Mouse (Mus musculus) heart, adult 2 months (tissue): ENCODE results near the gene Copb2. TPM values are rescaled to one million over a fixed set of nuclear protein-coding genes. Genes with fewer than 3 reads are reported as not detected.
A peak's percentile ranks its signal among the peaks of the same experiment; 100 is the strongest.

Source experiments
- DNase-seq, 2 experiments: peaks; one replicate each; pipeline ENCODE4 v3.0.0; 2021
- H3K27ac ChIP-seq: fragments of 200-600 bp; 2 replicates; pipeline ENCODE4 v1.8.1; 2022
- H3K27me3 ChIP-seq: fragments of 200-500 bp; 2 replicates; pipeline ENCODE4 v1.6.1; 2012; ENCODE audit warnings: mild to moderate bottlenecking, low read length, inconsistent platforms, mixed read lengths; ENCODE audit not compliant: control insufficient read depth, insufficient read depth
- H3K36me3 ChIP-seq: fragments of 200-500 bp; 2 replicates; pipeline ENCODE4 v1.6.1; 2012; ENCODE audit warnings: low read length, inconsistent platforms; ENCODE audit not compliant: control insufficient read depth, insufficient read depth
- H3K4me1 ChIP-seq: fragments of 200-500 bp; 2 replicates; pipeline ENCODE4 v1.6.1; 2011; ENCODE audit warnings: low read length; ENCODE audit not compliant: control insufficient read depth, insufficient read depth
- H3K4me3 ChIP-seq: fragments of 200-600 bp; 2 replicates; pipeline ENCODE4 v1.8.1; 2022
- H3K79me2 ChIP-seq: fragments of 200-500 bp; replicated peaks from 2 replicates; pipeline ENCODE4 v1.6.1; 2012; ENCODE audit warnings: mild to moderate bottlenecking, inconsistent platforms, low read length, moderate library complexity, mixed read lengths; ENCODE audit not compliant: control insufficient read depth, insufficient read depth
- H3K9ac ChIP-seq: fragments of 200-500 bp; 2 replicates; pipeline ENCODE4 v1.6.1; 2012; ENCODE audit warnings: low read depth, mild to moderate bottlenecking, control low read depth, inconsistent platforms, low read length, mixed read lengths
- CTCF ChIP-seq: fragments of 200-600 bp; IDR thresholded peaks from 2 replicates; pipeline ENCODE4 v1.8.1; 2022; ENCODE audit warnings: antibody characterized with exemption, mild to moderate bottlenecking, moderate library complexity
- EP300 ChIP-seq: fragments of 200-500 bp; IDR thresholded peaks from 2 replicates; pipeline ENCODE4 v1.6.1; 2011; ENCODE audit warnings: low read depth, low read length, control low read depth; ENCODE audit not compliant: insufficient read depth
- POLR2A ChIP-seq: fragments of 200-500 bp; IDR thresholded peaks from 2 replicates; pipeline ENCODE4 v1.6.1; 2011; ENCODE audit warnings: mild to moderate bottlenecking, low read depth, low read length, control low read depth; ENCODE audit not compliant: insufficient read depth
- WGBS: fragments of 180-500 bp; shearing (Covaris S2); methylation state at CpG from one replicate; pipeline ENCODE4 v1.1.7; 2018; 5-methylcytosine and 5-hydroxymethylcytosine counted together
- intact Hi-C: fragments of 180-260 bp; cut with DNase I; formaldehyde crosslinking; loops from one replicate; pipeline ENCODE4 v1.15.1; 2025
- long read RNA-seq: library from polyadenylated mRNA; stranded (forward); transcript quantifications from one replicate; pipeline ENCODE4 v2.0.0, GENCODE M21; 2021
- polyA plus RNA-seq: library from polyadenylated mRNA; depleted of rRNA; stranded (reverse); fragments of >200 nt; gene quantifications from 2 replicates; pipeline ENCODE4 v1.2.3, GENCODE M21; 2012; rRNA removed
- total RNA-seq, 2 experiments: library from RNA; stranded (reverse); gene quantifications; 2 replicates each; pipeline ENCODE4 v1.2.3; 2021

Copb2 gene
- total RNA-seq (100 to 1,000 TPM in 1 of 2 experiments, 10 to 100 TPM in 1; 93.0 to 103 TPM), polyA plus RNA-seq (35.2 and 68.4 TPM in 2 replicates)
- long read RNA-seq, transcript Copb2-201 (22 exons, 3,050 nt), result major isoform, 86 of 99 reads
- long read RNA-seq, partial matches to known transcripts, result 9 of 99 reads
- long read RNA-seq, other reads (novel, unspliced or antisense), result 4 of 99 reads

DNA sequence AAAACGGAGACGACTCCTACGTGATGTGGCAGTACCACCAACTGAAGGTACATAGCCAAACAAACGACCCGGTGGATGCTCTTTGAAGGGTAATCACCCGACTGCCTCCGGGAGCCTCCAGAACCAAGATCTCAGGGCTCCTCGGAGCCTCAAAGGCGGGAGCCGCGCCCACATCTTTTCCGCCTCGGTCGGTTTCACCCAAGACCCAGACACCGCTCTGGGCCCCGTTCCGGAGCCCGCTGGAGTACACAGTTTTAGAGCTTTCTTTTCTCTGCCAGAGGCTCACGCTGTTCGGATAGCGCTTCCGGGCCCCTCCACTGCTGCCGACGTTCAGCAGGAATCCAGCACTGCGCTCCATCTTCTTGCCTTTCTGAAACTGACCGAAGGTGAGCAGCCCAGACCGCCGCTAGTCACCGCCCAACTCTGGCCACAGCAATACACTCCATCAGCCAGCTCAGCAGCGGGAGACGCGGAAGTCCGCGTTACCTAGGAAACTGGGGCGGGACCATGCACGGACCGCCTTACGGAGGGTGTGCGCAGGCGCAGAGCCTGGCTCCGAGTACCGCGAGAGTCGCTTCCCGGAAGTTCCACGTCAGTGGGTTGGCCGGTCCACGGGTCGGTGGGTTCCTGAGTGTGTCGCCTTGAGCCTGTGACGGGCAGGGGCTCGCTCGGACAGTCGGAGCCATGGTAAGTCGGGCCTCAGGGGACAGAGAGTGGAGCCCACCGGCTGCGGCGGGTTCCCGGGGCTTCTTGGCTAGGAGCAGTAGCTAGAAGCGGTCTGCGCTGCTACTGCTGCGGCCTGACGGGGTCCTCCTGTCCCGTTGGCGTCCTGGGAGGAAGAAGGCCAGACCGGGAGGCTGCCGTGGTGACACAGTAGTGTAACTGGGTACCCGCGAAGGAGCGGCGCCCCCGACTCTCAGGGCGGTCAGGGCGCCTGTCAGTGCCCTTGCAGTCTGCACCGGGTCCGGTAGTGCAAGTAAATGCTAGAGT lies at the start of gene Copb2:
Copb2 (plus strand) TSS at position 585 of the 990 bp plus-strand sequence.
- H3K27ac ChIP-seq, result peak within 1 kb of the TSS; percentile 89
- peaks cover 4% of the 10 kb centered on the region for H3K4me1 ChIP-seq
- H3K27me3 ChIP-seq, result no peaks in the 10 kb centered on the region
- DNase-seq, result peak; percentile 99 to 100
- intact Hi-C loops, result loop anchor here (1.0 to 2.0 kb wide), 2 partner anchors 38 to 267 kb away; partner anchors contain the start of gene Mrps22
- H3K4me3 ChIP-seq, result peak within 1 kb of the TSS; percentile 75
- TF ChIP-seq EP300 (0 out of 2 replicates have a peak, but pooled peaks have one; percentile 31), CTCF (peak; percentile 7; the same call in 1 of the 2 replicates), POLR2A (peak; percentile 85)
- peaks cover 16% of the 10 kb centered on the region for H3K36me3 ChIP-seq
- under 1% methylated on average over 76 of the region's 76 CpGs for WGBS
- H3K79me2 ChIP-seq, result peaks cover 9% of the 10 kb centered on the region
- peak within 1 kb of the TSS; percentile 90 for H3K9ac ChIP-seq

DNA sequence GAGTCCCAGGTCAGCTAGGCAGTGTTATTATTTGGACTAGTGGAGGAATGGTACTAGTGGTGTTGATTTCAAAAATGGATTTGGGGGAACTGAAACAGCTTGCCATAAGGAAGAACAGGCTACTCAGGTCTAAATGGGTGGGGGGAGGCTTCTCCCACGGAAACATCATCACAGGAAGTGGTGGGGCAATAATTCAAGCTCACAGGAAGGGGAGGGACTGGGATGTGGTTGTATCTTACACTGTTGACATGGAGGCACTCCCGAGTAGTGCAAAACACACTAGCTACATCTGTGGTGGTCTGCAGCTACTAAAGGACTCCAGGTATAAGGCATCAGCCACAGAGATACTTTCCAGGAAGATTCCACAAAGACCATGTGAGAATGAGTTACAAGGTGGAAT lies 39.6 kb upstream of the Copb2 start:
- Histone ChIP-seq H3K4me3 (no peak overlapping the region), H3K27ac (no peak overlapping the region), H3K36me3 (no peaks in the 10 kb centered on the region), H3K4me1 (no peaks in the 10 kb centered on the region), H3K79me2 (no peaks in the 10 kb centered on the region), H3K27me3 (no peaks in the 10 kb centered on the region), H3K9ac (no peak overlapping the region)
- intact Hi-C loops, result no loop called here
- 38% methylated on average over 2 of the region's 2 CpGs for WGBS
- TF ChIP-seq CTCF (no peak), EP300 (no peak), POLR2A (no peak)
- no peak for DNase-seq

DNA sequence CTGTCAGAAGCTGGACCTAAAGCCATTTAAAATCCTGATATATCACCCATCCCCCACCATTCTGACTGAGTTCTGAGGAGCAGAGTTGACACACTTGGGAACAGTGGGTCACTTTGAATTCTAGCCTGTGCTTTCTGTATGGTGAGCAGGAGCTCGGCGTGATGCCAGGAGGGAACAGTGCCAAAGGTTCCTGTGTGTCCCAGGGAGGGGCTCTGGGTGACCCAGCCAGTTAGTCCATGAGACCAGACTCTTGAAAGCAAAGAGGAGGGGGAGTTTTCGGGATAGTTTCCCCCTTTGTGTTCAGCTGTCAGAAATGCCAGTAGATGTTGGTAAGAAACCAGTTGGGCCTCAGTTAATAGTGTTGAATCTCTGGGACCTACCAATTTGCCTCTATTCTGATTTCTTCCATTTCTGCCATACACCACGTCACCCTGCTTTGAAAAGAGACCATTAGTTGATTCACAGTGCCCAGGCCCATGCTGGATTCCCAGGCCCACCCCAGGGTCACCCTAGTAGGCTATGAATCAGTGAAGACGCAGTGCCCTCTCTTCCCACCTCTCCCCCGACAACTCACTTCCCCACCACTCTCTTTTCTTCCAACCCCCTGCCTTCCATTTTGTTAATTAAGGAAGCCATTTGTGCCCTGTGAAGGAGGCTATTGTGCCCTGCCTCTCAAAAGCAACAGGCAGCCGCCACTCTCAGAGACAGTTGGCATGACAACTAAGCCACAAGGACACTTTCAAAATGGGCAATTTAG lies 38.6 kb upstream of the Copb2 start:
- Histone ChIP-seq H3K4me1 (no peaks in the 10 kb centered on the region), H3K27me3 (no peaks in the 10 kb centered on the region), H3K4me3 (no peak overlapping the region), H3K36me3 (no peaks in the 10 kb centered on the region), H3K9ac (no peak overlapping the region), H3K79me2 (no peaks in the 10 kb centered on the region), H3K27ac (no peak overlapping the region)
- intact Hi-C loops, result no loop called here
- WGBS, result 73% methylated on average over 7 of the region's 7 CpGs
- TF ChIP-seq EP300, result no peak
- no peak for TF ChIP-seq CTCF
- TF ChIP-seq POLR2A, result no peak
- DNase-seq, result peak in 1 of 2 experiments; percentile 5

DNA sequence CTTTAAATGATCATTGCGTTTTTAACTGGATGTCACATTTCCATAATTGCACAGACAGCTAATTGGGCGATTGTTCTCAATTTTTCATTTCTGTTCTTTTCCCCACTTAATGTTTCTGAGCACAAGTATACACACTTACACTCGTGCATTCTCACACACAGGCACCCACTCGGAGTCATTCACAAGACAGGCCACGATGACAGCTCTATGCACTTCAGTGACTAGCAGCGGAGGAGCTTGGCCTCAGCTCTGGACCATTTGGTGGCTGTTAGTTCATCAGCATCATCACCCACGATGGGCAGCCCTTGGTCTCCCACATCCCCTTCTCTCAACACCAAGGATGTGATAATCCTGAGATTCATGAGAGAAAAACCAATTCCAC lies 38.0 kb upstream of the Copb2 start:
- WGBS, result 76% methylated on average over 7 of the region's 7 CpGs
- Histone ChIP-seq H3K9ac (no peak overlapping the region), H3K36me3 (no peaks in the 10 kb centered on the region), H3K4me1 (no peaks in the 10 kb centered on the region), H3K27me3 (no peaks in the 10 kb centered on the region), H3K4me3 (no peak overlapping the region), H3K79me2 (no peaks in the 10 kb centered on the region), H3K27ac (no peak overlapping the region)
- TF ChIP-seq EP300, result no peak
- no peak for TF ChIP-seq POLR2A
- TF ChIP-seq CTCF, result no peak
- no peak for DNase-seq
- intact Hi-C loops, result no loop called here

DNA sequence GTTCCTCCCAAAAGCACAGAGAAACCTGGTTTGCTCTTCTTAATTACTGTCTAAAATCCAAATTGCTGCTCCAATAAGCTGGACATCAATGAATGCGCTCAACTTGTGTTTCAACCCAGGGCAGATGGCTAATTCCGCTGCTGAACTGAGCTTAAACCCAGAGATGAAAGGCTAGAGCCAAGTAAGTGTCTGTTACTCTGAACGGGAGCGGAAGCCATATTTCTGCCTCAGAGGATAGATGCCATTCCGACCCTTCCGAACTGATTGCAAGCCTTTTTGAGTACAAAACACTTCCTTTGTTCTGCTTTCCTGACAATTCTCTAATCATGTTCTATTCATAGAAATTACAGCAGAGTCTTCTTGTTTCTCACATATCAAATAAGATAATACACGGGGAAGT lies 36.3 kb upstream of the Copb2 start:
- Histone ChIP-seq H3K36me3 (no peaks in the 10 kb centered on the region), H3K9ac (no peak overlapping the region), H3K4me3 (no peak overlapping the region), H3K4me1 (no peaks in the 10 kb centered on the region), H3K27ac (no peak overlapping the region), H3K27me3 (no peaks in the 10 kb centered on the region), H3K79me2 (no peaks in the 10 kb centered on the region)
- no peak for DNase-seq
- intact Hi-C loops, result no loop called here
- TF ChIP-seq CTCF (no peak), POLR2A (no peak), EP300 (no peak)
- 40% methylated on average over 7 of the region's 7 CpGs for WGBS
